Comparison of ENCODE assay signal across 22 mouse cellular contexts in genomic region chr15:67391918-67392317, GRCm38 (mm10).
DNase-seq lines count a peak whose midpoint lies in the region; ATAC-seq and TF ChIP-seq lines count a peak whose summit lies in the region.
"Had no signal": no experiment of that assay in that cellular context is flagged by ENCODE, and none has a peak within 500 bp of the region (broad histone marks: within the 10 kb centered on the region; RNA-seq: fewer than 3 reads in every experiment).

No protein-coding gene starts in this region.

- peak; percentile 46; the same call in 1 of the 2 replicates for ATAC-seq in lung, embryonic 15.5 days (ENCODE audit: borderline replicate concordance, extremely low read depth, low FRiP score, low TSS enrichment)
- peak; percentile 21; the same call in 1 of the 2 replicates for ATAC-seq in lung, postnatal 0 days
- ATAC-seq in midbrain, postnatal 0 days (ENCODE audit: low FRiP score), result no peak
- ATAC-seq in forebrain, embryonic 12.5 days (ENCODE audit: low FRiP score), result no peak
- ATAC-seq: forebrain, embryonic 14.5 days; forebrain, embryonic 16.5 days had no signal

- no peaks in the 10 kb centered on the region for H3K9me3 ChIP-seq in lung, embryonic 15.5 days
- H3K9me3 ChIP-seq in lung, postnatal 0 days (ENCODE audit: low read length), result no peaks in the 10 kb centered on the region
- H3K9me3 ChIP-seq in midbrain, postnatal 0 days (ENCODE audit: low read length), result no peaks in the 10 kb centered on the region
- H3K9me3 ChIP-seq in forebrain, embryonic 12.5 days, result no peaks in the 10 kb centered on the region
- H3K9me3 ChIP-seq: embryonic facial prominence, embryonic 13.5 days; embryonic facial prominence, embryonic 15.5 days had no signal

- 53% methylated on average over 5 of the region's 5 CpGs for WGBS in lung, embryonic 15.5 days
- 47% methylated on average over 5 of the region's 5 CpGs for WGBS in lung, postnatal 0 days
- 91% methylated on average over 5 of the region's 5 CpGs for whole genome bisulfite sequencing in midbrain, postnatal 0 days
- WGBS in forebrain, embryonic 12.5 days, result 91% methylated on average over 5 of the region's 5 CpGs

- H3K27me3 ChIP-seq in lung, embryonic 15.5 days, result no peaks in the 10 kb centered on the region
- no peaks in the 10 kb centered on the region for H3K27me3 ChIP-seq in lung, postnatal 0 days (replicated peaks; ENCODE audit: insufficient read depth, low read length)
- no peaks in the 10 kb centered on the region; the same call in 1 of the 2 replicates for H3K27me3 ChIP-seq in midbrain, postnatal 0 days (ENCODE audit: insufficient read depth, low read length)
- H3K27me3 ChIP-seq in forebrain, embryonic 12.5 days, result no peaks in the 10 kb centered on the region
- H3K27me3 ChIP-seq: embryonic facial prominence, embryonic 13.5 days; embryonic facial prominence, embryonic 15.5 days had no signal

- no peak overlapping the region for H3K4me3 ChIP-seq in lung, embryonic 15.5 days
- no peak overlapping the region for H3K4me3 ChIP-seq in lung, postnatal 0 days (ENCODE audit: low read depth, low read length)
- H3K4me3 ChIP-seq in midbrain, postnatal 0 days (ENCODE audit: low read depth, low read length), result no peak overlapping the region
- H3K4me3 ChIP-seq in forebrain, embryonic 12.5 days (replicated peaks), result no peak overlapping the region
- H3K4me3 ChIP-seq: embryonic facial prominence, embryonic 13.5 days; embryonic facial prominence, embryonic 15.5 days; erythroblast, embryonic 14.5 days had no signal

- TF ChIP-seq EP300 in lung, postnatal 0 days (IDR thresholded peaks at IDR 0.05), result no peak; the same call in 1 of the 2 replicates

- H3K4me2 ChIP-seq in lung, embryonic 15.5 days, result no peak overlapping the region
- H3K4me2 ChIP-seq in lung, postnatal 0 days (replicated peaks; ENCODE audit: low read depth, low read length), result no peak overlapping the region
- no peak overlapping the region for H3K4me2 ChIP-seq in midbrain, postnatal 0 days (ENCODE audit: low read depth, low read length, poor library complexity, severe bottlenecking)
- H3K4me2 ChIP-seq in forebrain, embryonic 12.5 days, result no peak overlapping the region
- H3K4me2 ChIP-seq: embryonic facial prominence, embryonic 13.5 days; embryonic facial prominence, embryonic 15.5 days had no signal

- TF ChIP-seq CTCF in lung, postnatal 0 days (IDR thresholded peaks at IDR 0.05), result no peak
- no peak for TF ChIP-seq CTCF in midbrain, postnatal 0 days (IDR thresholded peaks at IDR 0.05)

- H3K9ac ChIP-seq in lung, embryonic 15.5 days, result no peak overlapping the region
- no peak overlapping the region for H3K9ac ChIP-seq in lung, postnatal 0 days (replicated peaks; ENCODE audit: low read depth)
- H3K9ac ChIP-seq in midbrain, postnatal 0 days (replicated peaks; ENCODE audit: low read length, poor library complexity, severe bottlenecking), result no peak overlapping the region
- no peak overlapping the region for H3K9ac ChIP-seq in forebrain, embryonic 12.5 days
- H3K9ac ChIP-seq: embryonic facial prominence, embryonic 13.5 days; embryonic facial prominence, embryonic 15.5 days had no signal

- H3K4me1 ChIP-seq in lung, embryonic 15.5 days, result no peaks in the 10 kb centered on the region
- H3K4me1 ChIP-seq in lung, postnatal 0 days (ENCODE audit: insufficient read depth, low read depth, low read length), result no peaks in the 10 kb centered on the region
- no peaks in the 10 kb centered on the region for H3K4me1 ChIP-seq in midbrain, postnatal 0 days (ENCODE audit: insufficient read depth, low read length)
- H3K4me1 ChIP-seq in forebrain, embryonic 12.5 days, result no peaks in the 10 kb centered on the region
- H3K4me1 ChIP-seq: embryonic facial prominence, embryonic 13.5 days; embryonic facial prominence, embryonic 15.5 days had no signal

- no peak for DNase-seq in lung, postnatal 4 days
- DNase-seq in lung, postnatal 0 days (ENCODE audit: low spot score), result peak; percentile 53
- DNase-seq in lung, postnatal 14 days, result no peak
- DNase-seq in lung, postnatal 25 days (ENCODE audit: low spot score), result peak; percentile 8
- DNase-seq in midbrain, postnatal 0 days (ENCODE audit: low spot score), result no peak
- DNase-seq: adrenal gland, adult 2 months; adrenal gland, postnatal 10 days; adrenal gland, postnatal 25 days; cerebellum, adult 11 months; cerebellum, adult 18-20 months; cerebellum, adult 8-10 months; cerebellum, adult 9-11 months; cerebellum, postnatal 14 days; cerebellum, postnatal 36 days; embryo, embryonic 11 days had no signal

- H3K36me3 ChIP-seq in lung, embryonic 15.5 days, result no peaks in the 10 kb centered on the region
- H3K36me3 ChIP-seq in lung, postnatal 0 days (ENCODE audit: insufficient read depth, low read length), result no peaks in the 10 kb centered on the region
- H3K36me3 ChIP-seq in midbrain, postnatal 0 days (ENCODE audit: insufficient read depth, low read length), result no peaks in the 10 kb centered on the region
- no peaks in the 10 kb centered on the region for H3K36me3 ChIP-seq in forebrain, embryonic 12.5 days (replicated peaks)
- H3K36me3 ChIP-seq: embryonic facial prominence, embryonic 13.5 days; embryonic facial prominence, embryonic 15.5 days had no signal

- no peak overlapping the region for H3K27ac ChIP-seq in lung, embryonic 15.5 days
- H3K27ac ChIP-seq in lung, postnatal 0 days (ENCODE audit: low read length), result no peak overlapping the region
- H3K27ac ChIP-seq in midbrain, postnatal 0 days (ENCODE audit: low read depth, low read length), result no peak overlapping the region
- H3K27ac ChIP-seq in forebrain, embryonic 12.5 days, result no peak overlapping the region
- H3K27ac ChIP-seq: embryonic facial prominence, embryonic 13.5 days; embryonic facial prominence, embryonic 15.5 days had no signal

Comparison
In these comparisons a context has a peak if more than half of its experiments do, and no peak if none do; other contexts are left out.
1. DNase-seq: peak in lung, postnatal 0 days (single experiment) and lung, postnatal 25 days (single experiment); none in lung, postnatal 4 days (0 of 2), lung, postnatal 14 days (single experiment) and midbrain, postnatal 0 days (single experiment).
2. ATAC-seq: peak in lung, embryonic 15.5 days (single experiment) and lung, postnatal 0 days (single experiment); none in midbrain, postnatal 0 days (single experiment) and forebrain, embryonic 12.5 days (single experiment).